Mouse (Mus musculus) MEL (cell line): ENCODE data around the gene Nrtn.

ENCODE experiments used
- E2F4 ChIP-seq: IDR thresholded peaks from 2 replicates; pipeline ENCODE4 v1.6.1; 2011; ENCODE audit warnings: low read depth, low read length, improper control_type of control experiment, borderline replicate concordance
- POLR2A ChIP-seq, 2 experiments: IDR thresholded peaks; 2 replicates each; pipeline ENCODE4 v1.6.1; 2011 to 2012; ENCODE audit warnings: low read length in 2 of 2, mild to moderate bottlenecking in 2 of 2, control low read depth in 1 of 2, improper control_type of control experiment in 1 of 2, low read depth in 1 of 2, moderate library complexity in 1 of 2; ENCODE audit not compliant: control insufficient read depth in 1 of 2, insufficient read depth in 1 of 2, poor library complexity in 1 of 2

GRCm38 (mm10) chr17:56738221-56738620, 19.1 kb downstream of the Nrtn start:
- TF ChIP-seq POLR2A (IDR thresholded peaks at IDR 0.05; ENCODE audit: control insufficient read depth in 1 of 2, insufficient read depth in 1 of 2, low read depth in 1 of 2, low read length in 2 of 2, poor library complexity in 1 of 2) = no peak
- no peak for TF ChIP-seq E2F4
